Mouse (Mus musculus) myocyte (in vitro differentiated cells): Measurements from ENCODE around the gene Slc9a1. TPM values are rescaled to one million over a fixed set of nuclear protein-coding genes. Genes with fewer than 3 reads are reported as not detected.

Experiments
- H3K27me3 ChIP-seq: one replicate; pipeline ENCODE4 v1.6.1; 2011; ENCODE audit not compliant: control insufficient read depth, insufficient read depth, insufficient read length
- H3K36me3 ChIP-seq: one replicate; pipeline ENCODE4 v1.6.1; 2011; ENCODE audit not compliant: control insufficient read depth, insufficient read depth
- H3K4me2 ChIP-seq: one replicate; pipeline ENCODE4 v1.6.1; 2011; ENCODE audit warnings: low read depth, control low read depth
- H3K4me3 ChIP-seq: one replicate; pipeline ENCODE4 v1.5.1; 2011; ENCODE audit warnings: mild to moderate bottlenecking, control low read depth, moderate library complexity
- H3K79me2 ChIP-seq: one replicate; pipeline ENCODE4 v1.6.1; 2011; ENCODE audit not compliant: control insufficient read depth, insufficient read depth
- H3ac ChIP-seq: one replicate; pipeline ENCODE4 v1.6.1; 2011; ENCODE audit not compliant: control insufficient read depth, insufficient read length
- CEBPB ChIP-seq: IDR thresholded peaks from 2 replicates; pipeline ENCODE4 v1.6.1; 2011; ENCODE audit warnings: mild to moderate bottlenecking, moderate library complexity; ENCODE audit not compliant: poor library complexity, insufficient read depth, severe bottlenecking
- E2F4 ChIP-seq: IDR thresholded peaks from one replicate; pipeline ENCODE4 v1.6.1; 2011; ENCODE audit warnings: mild to moderate bottlenecking, control low read depth, moderate library complexity; ENCODE audit not compliant: insufficient read depth
- MAX ChIP-seq: IDR thresholded peaks from one replicate; pipeline ENCODE4 v1.6.1; 2011; ENCODE audit warnings: low read depth, mild to moderate bottlenecking, control low read depth
- MYOD1 ChIP-seq, 3 experiments: IDR thresholded peaks; one replicate each; pipeline ENCODE4 v1.6.1; 2011; ENCODE audit warnings: control low read depth in 2 of 3, low read depth in 2 of 3, mild to moderate bottlenecking in 2 of 3, moderate library complexity in 1 of 3; ENCODE audit not compliant: insufficient read length in 2 of 3, control insufficient read depth in 1 of 3
- MYOG ChIP-seq, 3 experiments: IDR thresholded peaks; one replicate each; pipeline ENCODE4 v1.6.1; 2011; ENCODE audit warnings: control low read depth in 2 of 3, low read depth in 2 of 3, mild to moderate bottlenecking in 2 of 3; ENCODE audit not compliant: insufficient read length in 2 of 3, control insufficient read depth in 1 of 3, insufficient read depth in 1 of 3
- POLR2A ChIP-seq: IDR thresholded peaks from one replicate; pipeline ENCODE4 v1.6.1; 2011; ENCODE audit warnings: low read depth, mild to moderate bottlenecking, control low read depth, moderate library complexity; ENCODE audit not compliant: insufficient read length
- POLR2AphosphoS2 ChIP-seq: IDR thresholded peaks from one replicate; pipeline ENCODE4 v1.6.1; 2011; ENCODE audit warnings: low read depth, control low read depth; ENCODE audit not compliant: insufficient read length
- REST ChIP-seq: IDR thresholded peaks from one replicate; pipeline ENCODE4 v1.6.1; 2011; ENCODE audit warnings: mild to moderate bottlenecking, control low read depth, moderate library complexity; ENCODE audit not compliant: insufficient read depth, insufficient read length
- SRF ChIP-seq: IDR thresholded peaks from one replicate; pipeline ENCODE4 v1.6.1; 2011; ENCODE audit warnings: low read depth; ENCODE audit not compliant: control insufficient read depth, insufficient read length
- TCF12 ChIP-seq: IDR thresholded peaks from one replicate; pipeline ENCODE4 v1.6.1; 2011; ENCODE audit warnings: mild to moderate bottlenecking, control low read depth; ENCODE audit not compliant: poor library complexity, insufficient read depth, severe bottlenecking
- TCF3 ChIP-seq: IDR thresholded peaks from one replicate; pipeline ENCODE4 v1.6.1; 2011; ENCODE audit warnings: low read depth, control low read depth; ENCODE audit not compliant: insufficient read length
- USF1 ChIP-seq: IDR thresholded peaks from one replicate; pipeline ENCODE4 v1.6.1; 2011; ENCODE audit warnings: low read depth, mild to moderate bottlenecking, control low read depth, moderate library complexity
- polyA plus RNA-seq: library from polyadenylated mRNA; unstranded; fragments of >200 nt; fragmentation: generic; extraction: Trizol; gene quantifications from one replicate; pipeline ENCODE4 v1.2.1, GENCODE M21; 2012; ENCODE audit warnings: missing spikeins

The Slc9a1 gene
- polyA plus RNA-seq, 1 experiment, result 23.3 TPM

- TF ChIP-seq TCF3, result no peak
- TF ChIP-seq TCF12, result no peak
- TF ChIP-seq REST, result no peak
- no peak for TF ChIP-seq POLR2AphosphoS2
- no peak for TF ChIP-seq MAX
- TF ChIP-seq MYOG (IDR thresholded peaks at IDR 0.05; ENCODE audit: control insufficient read depth in 1 of 3, insufficient read depth in 1 of 3, insufficient read length in 2 of 3, low read depth in 2 of 3), result no peak
- TF ChIP-seq MYOD1 (IDR thresholded peaks at IDR 0.05; ENCODE audit: control insufficient read depth in 1 of 3, insufficient read length in 2 of 3, low read depth in 2 of 3), result no peak
- no peak for TF ChIP-seq POLR2A
- TF ChIP-seq CEBPB, result no peak
- no peak for TF ChIP-seq USF1
- no peak for TF ChIP-seq E2F4
- TF ChIP-seq SRF, result no peak
- Histone ChIP-seq H3K4me2 (peak overlapping the region; percentile 62), H3K4me3 (peak overlapping the region; percentile 49), H3K79me2 (peaks cover 5% of the 10 kb centered on the region), H3ac (peak overlapping the region; percentile 40), H3K27me3 (no peaks in the 10 kb centered on the region), H3K36me3 (no peaks in the 10 kb centered on the region)
Measured at GRCm38 (mm10) chr4:133337833-133338520, 31.5 kb upstream of the Slc9a1 start.

GRCm38 (mm10) chr4:133338521-133339095 lies 30.9 kb upstream of the Slc9a1 start:
- Histone ChIP-seq H3K79me2 (peaks cover 5% of the 10 kb centered on the region), H3K4me3 (peak overlapping the region; percentile 49), H3ac (peak overlapping the region; percentile 40), H3K36me3 (no peaks in the 10 kb centered on the region), H3K4me2 (peak overlapping the region; percentile 62), H3K27me3 (no peaks in the 10 kb centered on the region)
- no peak for TF ChIP-seq REST

GRCm38 (mm10) chr4:133339148-133339749 lies 30.3 kb upstream of the Slc9a1 start:
- TF ChIP-seq SRF, result no peak
- no peak for TF ChIP-seq CEBPB
- TF ChIP-seq MAX, result no peak
- peak; percentile 76 for TF ChIP-seq POLR2A
- no peak for TF ChIP-seq TCF3
- TF ChIP-seq POLR2AphosphoS2, result peak; percentile 79
- TF ChIP-seq MYOD1 (IDR thresholded peaks at IDR 0.05; ENCODE audit: control insufficient read depth in 1 of 3, insufficient read length in 2 of 3, low read depth in 2 of 3), result peak in 2 of 3 experiments; percentile 16 to 62
- TF ChIP-seq REST, result no peak
- TF ChIP-seq USF1, result no peak
- peak; percentile 43 to 85 (median 54) for TF ChIP-seq MYOG (IDR thresholded peaks at IDR 0.05; ENCODE audit: control insufficient read depth in 1 of 3, insufficient read depth in 1 of 3, insufficient read length in 2 of 3, low read depth in 2 of 3)
- no peak for TF ChIP-seq TCF12
- no peak for TF ChIP-seq E2F4
- Histone ChIP-seq H3K36me3 (no peaks in the 10 kb centered on the region), H3K4me2 (peak overlapping the region; percentile 42), H3ac (peak overlapping the region; percentile 40), H3K79me2 (peaks cover 5% of the 10 kb centered on the region), H3K27me3 (no peaks in the 10 kb centered on the region), H3K4me3 (peak overlapping the region; percentile 49)

- H3K4me3 ChIP-seq, result no peak overlapping the region
- H3K36me3 ChIP-seq, result no peaks in the 10 kb centered on the region
- no peak for TF ChIP-seq REST
- TF ChIP-seq POLR2A, result no peak
- no peak for TF ChIP-seq TCF3
- TF ChIP-seq E2F4, result no peak
- TF ChIP-seq USF1, result no peak
- TF ChIP-seq MYOG (IDR thresholded peaks at IDR 0.05; ENCODE audit: control insufficient read depth in 1 of 3, insufficient read depth in 1 of 3, insufficient read length in 2 of 3, low read depth in 2 of 3), result no peak
- TF ChIP-seq MYOD1 (IDR thresholded peaks at IDR 0.05; ENCODE audit: control insufficient read depth in 1 of 3, insufficient read length in 2 of 3, low read depth in 2 of 3), result no peak
- TF ChIP-seq SRF, result no peak
- no peak for TF ChIP-seq CEBPB
- no peak for TF ChIP-seq POLR2AphosphoS2
- no peak for TF ChIP-seq TCF12
- TF ChIP-seq MAX, result no peak
- no peak overlapping the region for H3ac ChIP-seq
- H3K27me3 ChIP-seq, result no peaks in the 10 kb centered on the region
- H3K79me2 ChIP-seq, result peaks cover 5% of the 10 kb centered on the region
- H3K4me2 ChIP-seq, result no peak overlapping the region
Measured at GRCm38 (mm10) chr4:133340217-133340616, 29.3 kb upstream of the Slc9a1 start.
